Mouse (Mus musculus) urinary bladder, adult 2 months (tissue): ENCODE results near the gene Plekha1. TPM values are rescaled to one million over a fixed set of nuclear protein-coding genes. Genes with fewer than 3 reads are reported as not detected.

Experiments used
- DNase-seq: peaks from one replicate; pipeline ENCODE4 v3.0.0; 2022; ENCODE audit warnings: low spot score
- polyA plus RNA-seq: library from polyadenylated mRNA; depleted of rRNA; stranded (reverse); fragments of >200 nt; gene quantifications from 2 replicates; pipeline ENCODE4 v1.2.3, GENCODE M21; 2012

Plekha1 gene
- polyA plus RNA-seq, 1 experiment: 49.0 TPM

DNA sequence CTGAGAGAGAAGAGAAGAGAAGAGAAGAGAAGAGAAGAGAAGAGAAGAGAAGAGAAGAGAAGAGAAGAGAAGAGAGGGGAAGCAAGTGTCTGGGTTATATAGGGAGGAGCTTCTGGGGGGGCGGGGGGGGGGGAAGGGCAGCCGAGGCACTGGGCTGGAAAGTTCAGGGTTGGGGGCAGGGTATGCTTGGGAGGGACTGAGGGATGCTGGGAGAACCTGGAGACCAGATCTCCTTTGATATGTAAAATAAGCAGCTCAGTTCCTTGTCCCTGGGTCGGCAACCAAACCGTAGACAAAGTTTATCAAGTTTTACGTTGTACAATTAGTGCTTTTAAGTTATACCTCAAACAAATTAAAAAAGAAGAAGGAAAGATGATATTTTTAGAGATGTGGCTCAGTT is 5.6 kb upstream of the Plekha1 start:
- no peak for DNase-seq

DNA sequence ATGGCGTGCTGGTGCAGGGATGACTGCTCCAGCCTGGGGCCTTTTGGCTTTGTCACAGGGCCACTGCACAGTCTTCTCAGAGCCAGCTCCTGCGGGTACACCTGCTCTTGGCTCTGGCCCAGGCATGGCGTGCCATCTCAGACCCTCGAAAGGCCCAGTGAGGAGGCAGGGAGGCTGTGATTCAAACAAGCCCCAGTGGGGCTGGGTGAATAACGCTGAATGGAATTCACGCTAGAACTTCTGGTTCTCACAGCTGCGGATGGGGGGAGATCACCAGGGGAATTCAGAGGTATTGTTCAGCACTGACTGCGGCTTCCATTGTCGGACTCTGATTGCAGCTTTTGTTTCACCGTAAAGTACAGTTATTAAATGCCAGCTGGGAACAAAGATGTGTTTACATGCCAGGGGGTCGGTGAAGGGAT is 4.8 kb upstream of the Plekha1 start:
- DNase-seq: no peak

DNA sequence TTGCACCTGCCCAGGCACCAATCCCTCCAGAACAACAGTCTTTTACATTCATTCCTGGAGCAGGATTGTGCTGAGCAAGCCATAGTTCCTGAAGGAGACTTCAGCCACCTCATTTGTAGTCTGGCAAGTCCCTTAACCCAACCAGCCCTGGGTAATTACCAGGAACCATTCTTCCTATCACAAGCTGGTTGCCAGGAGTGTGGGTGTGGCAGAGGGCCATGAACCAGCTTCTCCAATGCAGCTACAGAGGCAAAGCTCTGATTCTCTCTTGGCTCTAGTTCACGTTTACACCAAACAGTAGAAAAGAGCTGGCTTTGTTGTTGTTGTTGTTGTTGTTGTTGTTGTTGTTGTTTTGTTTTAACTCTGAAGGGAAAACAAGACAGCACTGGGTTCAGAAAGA is 3.1 kb upstream of the Plekha1 start:
- no peak for DNase-seq

DNA sequence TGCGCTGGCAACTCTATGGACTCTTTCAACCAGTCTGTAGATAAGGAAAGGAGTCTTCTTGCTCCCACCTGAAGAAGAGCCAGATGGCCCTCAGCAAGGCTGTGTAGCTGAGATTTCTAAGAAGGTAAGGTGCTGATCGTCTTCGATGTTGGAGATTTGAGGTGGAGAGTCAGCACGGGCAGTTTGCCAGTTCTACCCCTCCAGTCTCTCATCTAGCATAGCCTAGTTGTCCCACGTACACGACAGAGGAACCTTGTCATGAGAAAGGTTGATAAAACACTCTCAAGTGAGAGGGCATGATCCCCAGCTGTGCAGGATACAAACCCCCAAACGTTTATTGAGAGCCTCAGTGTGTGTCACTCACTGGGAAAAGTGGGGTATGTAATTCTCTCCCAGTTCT is 845 bp upstream of the Plekha1 start:
- no peak for DNase-seq

DNA sequence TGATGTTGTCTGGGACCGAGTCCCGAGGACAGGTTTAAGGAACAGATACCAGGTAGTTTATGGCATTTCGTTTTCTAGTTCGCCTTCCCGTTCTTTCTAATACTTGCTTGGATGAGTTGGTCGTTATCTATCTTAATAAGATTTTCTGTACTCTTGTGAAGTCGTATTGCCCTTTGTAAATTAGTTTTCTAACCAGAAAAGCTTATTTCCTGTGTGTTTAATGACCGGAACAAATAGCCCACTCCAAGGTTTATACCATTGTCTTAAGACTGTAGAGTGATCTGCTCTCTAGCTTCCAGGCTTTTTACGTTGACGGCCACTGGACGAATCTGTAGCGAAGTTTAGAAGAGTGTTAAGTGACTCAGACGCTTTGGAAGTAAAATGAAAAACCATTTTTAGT is 1.1 kb downstream of the Plekha1 start:
- DNase-seq: no peak

DNA sequence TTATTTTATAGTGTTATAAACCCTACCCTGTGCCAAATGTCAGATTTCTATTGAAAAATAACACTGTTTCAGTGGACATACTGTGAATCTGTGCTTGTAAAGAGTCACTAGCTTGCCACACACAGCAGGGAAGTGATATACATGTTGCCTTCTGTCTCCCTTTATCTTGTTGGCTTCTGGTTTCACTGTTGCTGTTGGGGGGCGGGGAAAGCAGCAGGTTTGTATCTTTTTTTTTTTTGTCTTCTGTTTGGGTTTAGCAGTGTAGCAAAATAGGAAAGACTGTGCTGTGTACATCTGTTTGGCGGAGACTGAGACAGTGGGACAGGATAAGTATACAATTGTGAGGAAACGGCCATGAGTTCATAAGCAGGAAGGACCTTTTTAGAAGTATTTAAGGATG is 1.7 kb downstream of the Plekha1 start:
- DNase-seq: no peak

DNA sequence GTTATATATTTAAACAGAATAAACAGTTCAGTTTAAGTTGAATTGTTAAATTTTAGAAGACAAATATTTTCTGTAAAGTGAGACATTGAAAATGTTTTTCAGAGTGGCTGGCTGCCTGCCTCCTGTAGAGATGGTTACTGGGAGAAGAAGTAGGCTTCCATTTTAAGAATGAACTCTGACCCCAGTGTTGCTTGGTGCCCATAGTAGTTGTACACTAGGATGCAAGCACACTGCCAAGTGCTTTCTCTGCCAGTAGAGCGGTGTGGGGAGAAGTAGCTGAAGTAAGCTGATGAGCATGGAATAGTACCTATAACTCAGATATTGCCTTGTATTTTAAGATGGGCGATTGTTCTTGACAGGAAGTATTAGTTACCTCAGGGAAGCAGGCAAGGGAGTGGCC is 18.6 kb downstream of the Plekha1 start:
- no peak for DNase-seq

DNA sequence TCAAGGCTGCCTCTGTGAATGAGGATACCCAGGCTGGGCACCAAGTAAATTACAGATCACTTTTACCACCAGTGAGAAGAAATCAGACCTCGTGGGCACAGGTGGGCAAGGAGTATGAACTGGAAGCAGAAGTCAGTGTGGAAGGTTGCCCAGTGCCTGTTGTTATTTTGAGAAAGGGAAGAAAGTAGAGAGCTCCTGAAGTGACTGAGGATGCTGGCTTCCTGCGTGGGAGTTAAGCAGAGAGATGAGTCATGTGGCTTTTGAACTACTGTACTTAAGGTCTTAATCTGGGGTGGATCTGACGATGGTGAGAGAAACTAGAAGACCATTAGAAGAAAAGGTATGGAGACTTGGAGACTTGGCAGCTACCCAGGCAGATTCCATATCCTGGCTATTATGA is 20.7 kb downstream of the Plekha1 start:
- no peak for DNase-seq

DNA sequence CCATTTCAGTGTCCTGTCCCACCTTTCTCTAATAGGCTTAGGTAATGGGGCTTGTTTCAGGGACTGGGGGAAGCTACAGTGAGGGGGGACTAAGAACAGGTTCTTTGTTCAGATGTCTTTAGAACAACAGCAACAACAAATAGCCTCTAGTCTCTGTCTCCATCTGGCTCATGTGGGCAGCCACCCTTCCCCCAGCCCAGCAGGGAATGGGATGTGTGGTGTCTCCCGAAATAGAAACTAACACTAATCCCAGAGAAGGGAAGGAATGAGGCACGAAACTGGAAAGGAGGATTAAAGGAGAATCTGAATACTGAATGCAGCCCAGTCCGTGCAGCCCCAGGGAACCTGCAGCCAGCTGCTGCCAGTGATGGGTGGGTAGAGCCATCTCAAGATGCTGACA is 22.4 kb downstream of the Plekha1 start:
- DNase-seq: no peak

DNA sequence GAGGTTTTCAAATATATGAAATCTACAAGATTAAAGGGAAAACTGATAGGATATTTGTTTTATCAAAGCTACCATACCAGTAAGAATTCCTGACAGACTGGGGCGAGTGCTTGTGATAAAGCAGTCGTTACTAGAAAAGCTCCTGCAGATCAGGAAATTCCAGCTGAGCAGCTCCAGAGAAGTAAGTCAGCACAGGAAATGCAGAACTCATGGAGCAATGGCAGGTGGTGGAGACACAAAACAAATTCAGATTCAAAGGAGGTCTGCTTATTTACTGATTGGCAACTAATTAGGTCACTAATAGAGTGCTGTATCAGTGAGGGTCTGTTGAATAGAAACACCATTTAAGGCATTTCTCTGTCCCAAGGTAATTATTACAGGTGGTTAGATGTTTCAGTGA is 25.3 kb downstream of the Plekha1 start:
- DNase-seq: no peak

DNA sequence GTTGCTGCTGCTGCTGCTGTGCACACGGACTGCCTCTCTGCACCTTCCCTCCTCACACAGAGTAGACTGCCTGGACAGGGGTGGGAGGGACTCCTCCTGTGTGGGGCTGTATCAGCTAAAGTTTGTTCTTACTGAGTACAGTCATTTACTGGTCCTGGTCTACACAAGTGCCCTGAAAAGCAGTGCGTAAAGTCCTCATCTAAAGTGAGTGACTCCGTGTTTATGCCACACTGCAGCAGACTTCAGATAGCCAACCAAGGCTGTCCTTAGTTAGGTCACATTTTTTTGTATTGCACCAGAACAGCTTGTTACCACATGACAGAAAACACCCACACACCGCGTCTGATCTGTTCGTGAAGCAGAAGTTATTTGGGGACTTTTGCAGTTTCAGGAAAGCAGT is 27.4 kb downstream of the Plekha1 start:
- no peak for DNase-seq

DNA sequence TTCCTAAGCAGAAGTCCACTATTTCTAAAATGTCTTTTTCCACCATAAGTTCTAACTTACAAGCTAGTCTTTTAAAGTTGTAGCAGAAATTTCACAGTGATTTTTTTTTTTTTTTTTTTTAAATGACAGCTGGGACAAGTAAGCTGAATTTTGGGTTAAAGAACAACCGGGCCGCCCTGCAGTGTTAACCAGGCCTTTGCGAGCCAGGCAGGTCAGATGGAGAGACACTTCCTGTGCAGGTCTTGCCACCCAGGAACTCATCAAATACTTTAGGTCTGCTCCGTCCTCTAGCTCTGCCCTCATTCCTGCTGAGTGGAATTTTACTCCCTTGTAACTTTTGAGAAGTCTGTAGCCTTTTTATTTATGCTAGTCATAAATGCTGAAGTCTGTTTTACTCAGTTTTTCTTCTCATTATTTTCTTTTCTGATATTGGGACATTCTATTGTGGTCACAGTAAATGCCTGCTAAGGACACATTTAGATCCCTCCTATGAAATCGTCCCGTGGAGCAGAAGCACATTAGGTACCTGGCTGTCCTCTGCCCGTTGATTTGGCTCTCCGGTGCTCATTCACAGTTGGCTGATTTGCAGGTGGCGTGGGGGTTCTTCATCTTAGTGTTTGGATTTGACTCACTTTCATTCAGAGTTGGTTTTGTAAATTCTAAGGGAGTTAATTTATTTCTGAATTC is 29.5 kb downstream of the Plekha1 start:
- no peak for DNase-seq

DNA sequence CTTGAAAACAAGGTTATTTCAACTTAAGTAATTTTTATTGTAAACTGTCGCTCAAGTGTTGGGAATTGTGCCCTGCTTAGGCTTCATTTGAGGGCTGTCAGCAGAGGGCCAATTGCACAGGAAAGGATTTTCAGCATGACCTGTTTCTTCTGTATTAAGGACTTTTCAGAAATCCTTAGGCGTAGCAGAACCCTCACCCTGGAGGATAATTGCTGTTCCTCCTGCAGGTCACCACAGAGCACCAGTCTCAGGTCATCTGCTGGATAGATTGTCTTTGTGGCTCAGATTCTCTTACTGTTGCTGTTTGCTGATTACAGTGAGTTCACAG is 30.0 kb downstream of the Plekha1 start:
- no peak for DNase-seq

DNA sequence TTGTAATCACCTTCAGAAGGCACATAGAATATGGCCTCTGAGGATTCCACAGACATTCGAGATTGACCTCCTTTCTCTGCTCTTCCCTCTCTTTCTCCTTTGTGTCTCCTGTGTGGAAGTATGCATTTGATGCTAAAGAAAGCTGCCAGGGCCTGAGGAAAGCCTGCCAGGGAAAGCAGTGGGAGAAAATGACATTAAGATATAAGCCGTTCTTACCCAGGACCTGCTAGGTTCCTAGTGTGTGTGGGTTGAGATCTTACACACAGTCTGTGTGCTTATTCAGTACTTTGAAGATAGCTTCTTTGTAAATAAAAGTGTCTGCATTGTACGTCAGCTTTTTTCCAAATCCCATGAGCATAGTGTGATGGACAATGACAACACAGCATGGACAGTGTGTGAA is 30.5 kb downstream of the Plekha1 start:
- no peak for DNase-seq

DNA sequence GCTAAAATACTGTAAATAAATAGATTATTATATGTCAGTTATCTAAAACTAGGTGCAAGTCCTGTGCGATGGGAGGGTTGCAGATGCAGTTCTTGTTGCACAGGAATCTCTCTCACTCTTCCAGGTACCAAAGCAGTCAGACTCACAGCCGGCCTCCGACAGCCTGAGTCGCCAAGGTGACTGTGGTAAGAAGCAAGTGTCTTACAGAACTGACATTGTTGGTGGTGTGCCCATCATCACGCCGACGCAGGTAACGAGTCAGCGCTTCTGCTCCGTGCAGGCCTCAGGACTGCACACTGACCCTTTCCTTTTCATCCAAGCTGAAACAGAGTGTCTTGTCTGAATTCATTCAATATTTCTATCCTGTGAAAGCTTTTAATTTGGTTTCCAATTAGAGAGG is 31.6 kb downstream of the Plekha1 start:
- no peak for DNase-seq

DNA sequence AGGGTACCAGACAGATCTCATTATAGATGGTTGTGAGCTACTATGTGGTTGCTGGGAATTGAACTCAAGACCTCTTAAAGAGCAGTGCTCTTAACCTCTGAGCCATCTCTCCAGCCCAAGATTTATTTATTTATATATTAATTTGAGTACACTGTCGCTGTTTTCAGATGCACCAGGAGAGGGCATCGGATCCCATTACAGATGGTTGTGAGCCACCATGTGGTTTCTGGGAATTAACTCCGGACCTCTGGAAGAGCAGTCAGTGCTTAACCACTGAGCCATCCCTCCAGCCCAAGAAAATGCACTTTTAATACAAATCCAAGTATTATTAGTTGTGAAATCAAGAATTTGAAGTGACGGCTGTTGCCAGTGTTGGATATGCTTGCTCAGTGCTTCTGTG is 32.8 kb downstream of the Plekha1 start:
- no peak for DNase-seq

DNA sequence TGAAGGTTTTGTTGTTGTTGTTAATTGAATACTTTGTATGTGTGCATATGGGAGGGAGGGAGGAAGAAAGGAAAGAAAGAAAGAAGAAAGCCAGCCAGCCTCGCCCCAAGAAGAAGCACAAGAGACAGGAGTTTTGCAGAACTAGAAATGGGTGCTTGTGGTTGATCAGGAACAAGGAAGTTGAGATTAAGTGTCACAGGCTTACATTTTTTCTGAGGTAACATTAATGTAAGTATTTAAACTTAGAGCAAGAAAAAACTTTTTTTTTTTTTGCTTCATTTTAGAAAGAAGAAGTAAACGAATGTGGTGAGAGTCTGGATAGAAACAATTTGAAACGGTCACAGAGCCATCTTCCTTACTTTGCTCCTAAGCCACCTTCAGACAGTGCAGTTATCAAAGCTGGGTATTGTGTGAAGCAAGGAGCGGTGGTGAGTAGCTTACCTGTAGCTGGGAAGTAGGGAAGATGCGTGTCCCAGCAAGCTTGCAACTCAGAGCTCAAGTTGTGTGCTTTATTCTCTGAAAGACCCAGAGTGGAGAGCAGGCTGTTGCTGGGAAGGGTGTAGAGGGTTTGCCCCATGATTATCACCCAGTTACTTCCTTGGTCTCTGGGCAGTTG is 34.8 kb downstream of the Plekha1 start:
- DNase-seq: no peak

DNA sequence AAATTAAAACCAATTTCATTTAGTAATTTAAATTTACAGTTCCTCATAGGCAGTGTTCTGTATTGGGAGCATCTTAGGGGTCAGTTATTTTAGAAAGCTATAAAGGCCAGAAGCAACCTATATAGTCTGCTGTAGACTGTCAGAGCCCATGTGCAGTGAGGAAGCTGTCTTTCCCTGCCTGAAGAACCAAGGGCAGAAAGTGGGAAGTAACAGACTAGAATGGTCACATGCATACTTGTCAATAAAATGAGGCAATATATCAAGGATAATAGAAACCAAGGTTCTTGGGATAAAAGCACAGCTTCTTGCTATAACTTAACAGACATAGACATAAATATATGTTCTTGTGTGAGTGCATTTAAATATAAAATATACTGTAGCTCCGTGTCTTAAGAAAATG is 37.4 kb downstream of the Plekha1 start:
- no peak for DNase-seq

DNA sequence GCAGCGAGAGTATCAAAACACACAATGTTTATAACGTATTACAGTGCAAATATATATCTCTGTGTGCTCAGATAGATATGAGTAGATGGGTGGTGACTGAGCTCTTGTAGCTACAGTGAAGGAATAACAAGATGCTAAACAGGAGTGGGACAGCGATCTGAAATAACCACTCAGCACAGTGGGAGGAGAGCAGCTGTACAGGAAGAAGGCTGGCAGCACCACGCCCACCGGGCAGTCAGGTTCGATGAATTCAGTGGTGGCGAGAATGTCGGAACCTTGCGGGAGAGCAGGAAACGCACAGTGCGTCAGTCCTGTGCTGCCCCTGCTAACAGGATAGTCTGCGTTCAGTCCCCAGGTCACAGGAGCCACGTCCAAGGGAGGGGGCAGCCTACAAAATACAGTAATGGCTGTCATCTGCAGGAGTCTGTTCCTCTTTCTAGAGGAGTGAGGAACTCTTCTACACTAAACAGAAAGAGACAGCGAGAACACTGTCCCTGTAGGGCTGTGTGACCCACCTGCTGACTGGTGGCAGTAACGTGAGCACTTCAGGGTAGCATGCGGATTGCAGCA is 38.0 kb downstream of the Plekha1 start:
- DNase-seq: no peak

DNA sequence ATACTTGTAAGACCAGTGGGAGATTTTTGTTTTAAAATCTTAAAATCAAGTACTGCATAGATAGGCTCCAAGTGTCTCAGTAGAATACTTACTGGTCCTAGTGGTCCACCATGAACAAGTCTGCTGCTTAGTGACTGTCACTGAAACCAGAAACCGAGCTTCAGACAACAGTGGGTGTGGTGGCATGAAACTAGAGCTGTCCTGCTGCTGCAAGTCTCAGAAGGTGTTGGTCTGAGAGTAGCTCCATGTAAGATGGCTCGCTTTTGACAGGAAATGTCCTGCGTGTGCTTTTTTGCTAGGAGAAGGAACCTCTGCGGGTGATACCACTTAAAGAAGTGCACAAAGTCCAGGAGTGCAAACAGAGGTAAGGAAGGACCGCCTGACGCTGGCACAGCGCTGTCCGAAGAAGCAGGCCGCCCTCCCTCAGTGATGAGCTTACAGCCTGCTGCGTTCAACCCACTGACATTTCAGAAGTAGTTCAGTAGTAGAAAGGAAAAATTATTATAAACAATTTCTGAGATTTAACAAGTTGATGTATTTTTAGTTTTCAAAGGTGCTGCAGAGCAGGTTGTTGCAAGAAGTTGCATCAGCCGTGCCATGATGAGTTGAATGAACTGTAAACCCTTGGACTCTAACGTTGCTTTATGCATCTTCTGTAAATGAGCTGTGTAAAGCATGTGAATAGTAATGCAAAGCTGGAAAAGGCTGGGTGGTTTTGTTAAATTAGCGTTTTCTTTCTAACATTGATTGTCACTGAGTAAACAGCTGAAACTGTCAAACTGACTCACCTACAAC is 39.2 kb downstream of the Plekha1 start:
- DNase-seq: no peak

DNA sequence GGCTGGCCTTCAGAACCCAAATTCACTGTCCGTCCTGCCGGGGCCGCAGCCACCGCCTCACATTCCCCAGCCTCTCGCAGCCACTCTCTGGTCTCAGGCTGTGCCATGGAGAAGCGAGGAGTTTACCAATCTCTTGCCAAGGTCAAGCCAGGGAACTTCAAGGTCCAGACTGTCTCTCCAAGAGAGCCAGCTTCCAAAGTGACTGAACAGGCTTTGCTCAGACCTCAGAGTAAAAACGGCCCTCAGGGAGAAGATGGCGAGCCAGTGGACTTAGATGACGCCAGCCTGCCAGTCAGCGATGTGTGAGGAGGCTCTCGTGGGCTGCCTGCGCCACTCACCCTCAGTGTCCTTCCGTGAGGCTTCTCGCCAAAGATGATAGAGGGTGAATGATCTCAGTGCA is 45.3 kb downstream of the Plekha1 start:
- no peak for DNase-seq

DNA sequence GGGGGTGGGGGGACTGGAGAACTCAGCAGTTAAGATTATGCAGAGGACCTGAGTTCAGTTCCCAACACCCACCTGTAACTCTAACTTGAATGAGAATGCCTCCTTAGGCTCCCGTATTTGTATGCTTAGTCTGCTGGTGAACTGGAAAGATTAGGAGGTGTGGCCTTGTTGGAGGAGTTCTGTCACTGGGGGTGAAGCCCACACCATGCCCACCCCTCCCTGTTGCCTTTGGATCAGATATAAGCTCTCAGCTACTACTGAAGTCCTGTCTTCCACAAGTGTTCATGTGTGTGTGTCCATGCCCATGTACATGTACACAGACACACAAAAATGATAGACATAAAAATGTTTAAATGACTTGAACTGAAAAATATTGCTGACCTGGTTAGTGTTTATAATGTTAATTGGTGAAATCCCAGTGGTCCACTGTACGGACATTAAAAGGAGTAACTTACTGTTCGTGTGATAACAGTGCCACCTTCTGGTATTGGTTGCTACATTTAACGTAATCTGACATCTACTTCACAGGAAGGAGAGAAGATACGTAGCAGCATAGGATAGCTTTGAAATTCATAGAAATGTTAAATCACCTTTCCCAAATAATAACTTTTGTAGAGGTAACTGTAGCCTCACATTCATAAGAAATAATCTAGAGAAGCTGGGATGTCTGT is 49.3 kb downstream of the Plekha1 start:
- DNase-seq: no peak
